Mouse (Mus musculus): ENCODE results near the gene Gm33543.

DNA sequence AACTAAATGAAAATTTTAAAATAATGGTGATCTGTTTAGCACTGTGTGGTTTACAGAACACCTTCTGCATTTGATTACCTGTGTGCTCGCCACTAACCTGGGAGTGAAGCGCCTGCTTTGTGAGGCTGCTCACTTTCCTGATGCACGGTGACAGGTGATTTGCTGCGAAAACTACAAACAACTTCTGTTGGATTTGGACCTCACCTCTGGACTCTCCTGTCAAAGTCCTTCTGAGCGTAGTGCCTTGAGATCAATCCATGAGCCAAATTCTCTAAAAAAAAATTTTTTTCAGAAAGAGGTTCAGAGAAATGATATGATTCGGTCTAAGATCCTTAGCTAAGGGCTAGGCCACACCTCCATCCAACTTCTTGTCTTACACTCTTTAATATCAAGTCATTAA, 28.4 kb downstream of the Gm33543 start:
- TF ChIP-seq CTCF (IDR thresholded peaks at IDR 0.05 in 2 of 3, conservative IDR thresholded peaks at IDR 0.05 in 1 of 3; ENCODE audit: control insufficient read depth in 1 of 3, insufficient read depth in 1 of 3, low read depth in 2 of 3, low read length in 3 of 3, poor library complexity in 1 of 3, severe bottlenecking in 1 of 3) (no peak), POLR2A (IDR thresholded peaks at IDR 0.05; ENCODE audit: control insufficient read depth in 1 of 2, insufficient read depth in 1 of 2, low read depth in 1 of 2, low read length in 2 of 2, poor library complexity in 1 of 2) (no peak), MXI1 (IDR thresholded peaks at IDR 0.05; ENCODE audit: low read depth, low read length) (no peak), ZMIZ1 (IDR thresholded peaks at IDR 0.05; ENCODE audit: low read depth, low read length) (no peak), USF2 (IDR thresholded peaks at IDR 0.05; ENCODE audit: borderline replicate concordance in 1 of 2, insufficient read depth in 1 of 2, low read depth in 1 of 2, low read length in 2 of 2) (no peak), KAT2A (conservative IDR thresholded peaks at IDR 0.05; ENCODE audit: low read depth, low read length) (no peak)

All from MEL (cell line).